Mouse (Mus musculus): ENCODE measurements at regions not wholly inside any gene's neighbourhood (a gene's known extent, or its start where the extent isn't known, plus 50 kb on each side); places are given as distances from the start of the nearest gene placed in this dataset.

DNA sequence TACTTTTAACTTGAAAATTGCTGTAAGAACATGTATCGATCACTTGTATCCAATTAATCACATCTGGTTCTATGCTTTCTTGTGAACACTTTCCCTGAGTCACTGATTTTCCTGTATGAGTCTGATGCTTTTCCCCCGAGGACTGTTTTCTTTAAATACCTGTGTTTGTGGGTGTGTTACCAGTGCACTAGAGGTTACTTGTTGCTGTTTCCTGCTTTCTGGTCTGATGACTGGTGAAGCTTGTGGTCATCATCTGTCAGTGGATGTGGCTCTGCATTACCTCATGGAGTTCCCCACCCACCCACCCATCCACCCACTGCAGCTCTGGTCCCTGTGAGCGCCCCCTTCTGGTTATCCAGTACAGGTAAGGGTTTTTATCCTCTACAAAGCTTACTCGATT, 88.3 kb upstream of the Spdye4c start:
- TF ChIP-seq POLR2A (IDR thresholded peaks at IDR 0.05; ENCODE audit: control insufficient read depth, extremely low read depth, insufficient read depth, low read length, poor library complexity), result no peak
- no peak for TF ChIP-seq CTCF (IDR thresholded peaks at IDR 0.05; ENCODE audit: borderline replicate concordance, control insufficient read depth, extremely low read depth, insufficient read depth, low read length, poor library complexity)
